Mouse (Mus musculus) liver, postnatal 0 days (tissue): ENCODE measurements around the gene Sumf2.

ENCODE experiments used
- CTCF ChIP-seq: sonication (generic); IDR thresholded peaks from 2 replicates; pipeline ENCODE4 v1.5.1; 2016; ENCODE audit warnings: antibody characterized with exemption, low read depth
- EP300 ChIP-seq: IDR thresholded peaks from 2 replicates; pipeline ENCODE4 v1.6.1; 2016; ENCODE audit warnings: antibody characterized with exemption, low read depth, mild to moderate bottlenecking

GRCm38 (mm10) chr5:129879888-129880287 lies 33.1 kb downstream of the Sumf2 start:
- TF ChIP-seq EP300 (no peak), CTCF (no peak)
